Mouse (Mus musculus) left cerebral cortex, adult 2 months (tissue): ENCODE measurements around the gene Scn4b. TPM values are rescaled to one million over a fixed set of nuclear protein-coding genes. Genes with fewer than 3 reads are reported as not detected.

Experiments
- DNase-seq, 2 experiments: peaks; one replicate each; pipeline ENCODE4 v3.0.0; 2021 to 2022; ENCODE audit warnings: low spot score in 2 of 2, mixed read lengths in 1 of 2; ENCODE audit errors: extremely low spot score in 1 of 2
- H3K27ac ChIP-seq: fragments of 200-600 bp; 2 replicates; pipeline ENCODE4 v1.8.1; 2022
- H3K4me3 ChIP-seq: fragments of 200-600 bp; 2 replicates; pipeline ENCODE4 v1.8.1; 2022
- CTCF ChIP-seq: fragments of 200-600 bp; IDR thresholded peaks from 2 replicates; pipeline ENCODE4 v1.8.1; 2022; ENCODE audit warnings: antibody characterized with exemption, mild to moderate bottlenecking, moderate library complexity
- intact Hi-C: fragments of 180-260 bp; cut with DNase I; formaldehyde crosslinking; loops from one replicate; pipeline ENCODE4 v1.15.1; 2025
- total RNA-seq, 2 experiments: library from RNA; stranded (reverse); gene quantifications; 2 replicates each; pipeline ENCODE4 v1.2.3; 2021

The Scn4b gene
- total RNA-seq, 2 experiments from 2014 or later = 52.1 to 74.9 TPM

DNA sequence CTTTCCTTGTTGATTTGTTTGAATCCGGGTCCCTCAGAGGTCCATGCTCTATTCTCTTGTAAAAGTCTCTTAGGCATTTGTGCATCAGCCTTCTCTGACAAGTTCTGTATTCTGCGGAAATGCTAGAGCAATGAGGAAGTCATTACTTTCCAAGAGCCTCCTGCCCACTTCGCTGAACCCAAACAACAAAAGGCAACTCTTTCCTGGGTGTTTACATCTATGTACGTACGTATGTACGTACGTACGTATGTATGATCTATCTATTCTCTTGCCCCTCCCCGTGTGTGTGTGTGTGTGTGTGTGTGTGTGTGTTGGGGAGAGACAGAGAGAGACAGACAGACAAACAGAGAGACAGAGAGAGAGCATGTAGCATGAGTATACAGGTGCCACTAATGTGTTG, 21.4 kb upstream of the Scn4b start:
- DNase-seq = no peak
- intact Hi-C loops = no loop called here
- no peak overlapping the region for H3K4me3 ChIP-seq
- H3K27ac ChIP-seq = no peak overlapping the region
- TF ChIP-seq CTCF = no peak

GRCm38 (mm10) chr9:45117741-45118431, 20.3 kb upstream of the Scn4b start, which contains the start of gene Scn2b:
Gene Scn2b, plus strand, starts transcription at chr9:45117782.
- H3K4me3 ChIP-seq = peak within 1 kb of the TSS; percentile 73
- DNase-seq = peak in 1 of 2 experiments; percentile 20
- intact Hi-C loops = loop anchor here (2.0 kb wide), 1 partner anchor 63 kb away; the partner anchor contains the start of gene Mpzl3
- H3K27ac ChIP-seq = peak within 1 kb of the TSS; percentile 95
- TF ChIP-seq CTCF = no peak

DNA sequence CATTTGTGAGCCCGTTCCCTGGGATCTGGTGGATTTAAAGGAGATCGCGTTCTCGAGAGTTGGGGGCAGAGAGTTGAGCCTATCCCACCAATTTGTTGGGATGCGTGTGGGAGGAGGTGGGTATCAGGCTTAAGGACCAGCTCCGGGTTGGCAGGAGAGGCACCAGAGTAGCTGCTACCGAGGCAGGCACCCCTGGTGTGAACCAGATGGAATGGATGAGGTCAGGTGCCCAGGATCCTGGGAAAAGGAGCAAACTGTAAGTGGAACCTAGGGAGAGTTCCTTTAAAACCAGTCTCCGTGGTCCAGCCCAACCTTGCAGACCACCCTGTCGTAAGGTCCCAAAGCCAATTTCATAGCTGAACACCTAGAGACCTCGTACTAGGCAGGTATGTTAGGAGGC, 19.6 kb upstream of the Scn4b start:
- no peak for TF ChIP-seq CTCF
- Histone ChIP-seq H3K27ac (peak overlapping the region; percentile 82), H3K4me3 (peak overlapping the region; percentile 73)
- intact Hi-C loops = loop anchor here (2.0 kb wide), 1 partner anchor 64 kb away; the partner anchor contains the start of gene Mpzl3
- no peak for DNase-seq

GRCm38 (mm10) chr9:45119316-45119953, 18.8 kb upstream of the Scn4b start:
- Histone ChIP-seq H3K4me3 (peak overlapping the region; percentile 73), H3K27ac (peak overlapping the region; percentile 82; the same call in 1 of the 2 replicates)
- intact Hi-C loops = loop anchor here (2.0 kb wide), 1 partner anchor 65 kb away; the partner anchor contains the start of gene Mpzl3
- peak; percentile 40 for TF ChIP-seq CTCF
- DNase-seq = no peak

DNA sequence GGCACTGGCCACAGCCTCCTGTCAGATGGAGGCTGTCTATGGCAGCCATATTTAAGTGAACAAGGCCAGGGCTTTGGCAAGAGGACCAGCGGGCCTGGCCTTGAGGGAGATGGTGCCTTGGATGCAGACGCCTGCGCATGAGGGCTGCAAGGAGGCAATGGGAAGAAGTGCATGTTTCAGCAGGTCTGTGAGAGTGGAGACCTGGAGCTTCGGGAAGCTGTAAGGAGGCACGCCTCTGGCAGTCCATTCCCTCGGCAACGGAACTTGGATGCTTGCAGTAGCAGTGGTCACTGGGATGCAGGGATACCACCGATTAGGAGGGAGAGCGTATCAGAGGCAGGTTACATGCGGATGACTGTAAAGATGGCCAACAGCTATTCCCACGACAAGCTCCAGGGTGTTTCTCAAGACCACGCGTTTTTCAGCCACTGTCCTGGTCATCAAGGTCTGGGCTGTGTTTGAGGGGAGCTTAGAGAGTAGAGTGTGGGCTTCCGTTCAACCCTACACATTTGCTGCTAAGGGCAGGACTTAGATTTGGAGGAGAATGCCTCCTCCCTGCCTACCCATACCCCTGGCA, 18.2 kb upstream of the Scn4b start:
- no peak for DNase-seq
- H3K27ac ChIP-seq = peak overlapping the region; percentile 68; the same call in 1 of the 2 replicates
- TF ChIP-seq CTCF = no peak
- intact Hi-C loops = loop anchor here (2.0 to 5.0 kb wide), 2 partner anchors 65 to 238 kb away; partner anchors contain the start of genes Kmt2a and Mpzl3
- H3K4me3 ChIP-seq = peak overlapping the region; percentile 14

DNA sequence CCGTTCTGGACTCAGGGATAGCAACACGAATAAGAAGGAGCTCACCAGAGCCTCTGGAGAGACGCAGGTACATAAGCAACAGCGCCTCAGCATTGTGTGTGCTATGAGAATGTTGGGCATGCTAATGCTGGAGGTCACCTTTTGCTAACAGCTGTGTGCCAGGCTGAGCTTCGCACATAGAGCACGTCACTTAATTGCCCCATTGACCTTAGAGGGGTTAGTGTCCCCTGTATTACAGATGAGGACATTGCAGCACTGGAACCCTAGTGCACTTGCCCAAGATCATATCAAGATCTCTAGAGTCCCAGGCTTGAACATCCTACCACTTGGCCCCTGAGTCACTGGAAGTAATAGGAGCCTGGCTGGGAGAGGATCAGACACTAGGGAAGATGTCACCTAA, 17.6 kb upstream of the Scn4b start:
- H3K27ac ChIP-seq = peak overlapping the region; percentile 68
- peak overlapping the region; percentile 14 for H3K4me3 ChIP-seq
- no peak for DNase-seq
- no peak for TF ChIP-seq CTCF
- intact Hi-C loops = loop anchor here (5.0 kb wide), 1 partner anchor 238 kb away; the partner anchor contains the start of gene Kmt2a

GRCm38 (mm10) chr9:45121001-45121400, 17.2 kb upstream of the Scn4b start:
- no peak for DNase-seq
- intact Hi-C loops = loop anchor here (5.0 kb wide), 1 partner anchor 239 kb away; the partner anchor contains the start of gene Kmt2a
- TF ChIP-seq CTCF = no peak
- Histone ChIP-seq H3K27ac (peak overlapping the region; percentile 68), H3K4me3 (peak overlapping the region; percentile 14)

- peak; percentile 84 for TF ChIP-seq CTCF
- peak overlapping the region; percentile 39 for H3K4me3 ChIP-seq
- intact Hi-C loops = loop anchor here (1.0 to 5.0 kb wide), 2 partner anchors 17 to 239 kb away; partner anchors contain the start of genes Kmt2a and Scn4b
- DNase-seq = peak; percentile 73 to 78
- H3K27ac ChIP-seq = peak overlapping the region; percentile 68
These were observed 16.4 kb upstream of the Scn4b start for GRCm38 (mm10) chr9:45121769-45122168.

DNA sequence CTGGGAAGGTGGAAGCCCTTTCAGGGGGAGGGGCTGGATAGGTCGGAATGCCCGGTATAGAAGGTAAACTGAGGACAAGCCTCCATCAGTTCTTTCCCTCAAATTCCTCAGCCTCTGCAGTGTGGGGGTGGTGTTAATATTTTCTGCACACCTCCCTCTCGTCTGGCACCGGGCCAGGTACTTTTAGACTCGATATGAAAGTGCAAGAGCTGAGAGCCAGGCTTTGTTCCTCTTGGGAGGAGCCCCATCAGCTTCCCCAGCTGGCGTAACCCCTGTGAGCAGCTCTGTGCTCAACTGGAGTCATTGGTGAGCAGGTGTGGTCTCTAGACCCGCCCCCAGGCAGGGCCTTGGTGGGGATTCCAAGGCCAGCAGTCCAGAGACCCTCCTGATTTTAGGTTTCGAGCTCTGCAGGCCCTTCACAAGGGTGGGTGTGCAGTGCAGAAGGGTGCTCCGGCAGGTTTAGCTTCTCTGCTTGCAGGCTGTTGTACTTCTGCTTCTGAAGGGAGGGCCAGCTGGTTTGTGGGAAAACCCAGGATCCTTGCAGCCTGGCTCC, 15.9 kb upstream of the Scn4b start:
- Histone ChIP-seq H3K27ac (peak overlapping the region; percentile 68), H3K4me3 (peak overlapping the region; percentile 39)
- no peak for TF ChIP-seq CTCF
- intact Hi-C loops = loop anchor here (1.0 to 5.0 kb wide), 2 partner anchors 16 to 240 kb away; partner anchors contain the start of genes Kmt2a and Scn4b
- DNase-seq = peak; percentile 67 to 79

GRCm38 (mm10) chr9:45125211-45125610, 13.0 kb upstream of the Scn4b start:
- intact Hi-C loops = no loop called here
- TF ChIP-seq CTCF = no peak

GRCm38 (mm10) chr9:45126941-45127340, 11.3 kb upstream of the Scn4b start:
- Histone ChIP-seq H3K27ac (no peak overlapping the region), H3K4me3 (no peak overlapping the region)
- DNase-seq = no peak
- no peak for TF ChIP-seq CTCF
- intact Hi-C loops = no loop called here

More at GRCm38 (mm10) chr9:45125211-45125610, 13.0 kb upstream of the Scn4b start:
- H3K4me3 ChIP-seq = no peak overlapping the region
- H3K27ac ChIP-seq = no peak overlapping the region
- no peak for DNase-seq
